Mouse (Mus musculus) embryonic facial prominence, embryonic 15.5 days (tissue): Measurements from ENCODE around the gene Gm21985. TPM values are rescaled to one million over a fixed set of nuclear protein-coding genes. Genes with fewer than 3 reads are reported as not detected.
"Not testable (repeated sequence)": the region's sequence is repeated elsewhere in the genome, so short reads cannot be mapped to it uniquely, and the experiment has no call there.

Experiments used
- ATAC-seq: fragments of 200-750 bp; cut with Nextera tagmentation; 2 replicates; pipeline ENCODE4 v1.8.0; 2017; ENCODE audit warnings: low read depth, moderate TSS enrichment; ENCODE audit not compliant: insufficient number of reproducible peaks, low FRiP score, low TSS enrichment
- H3K27ac ChIP-seq: fragments of 300-500 bp; sonication (generic); replicated peaks from 2 replicates; pipeline ENCODE4 v1.5.1; 2015; ENCODE audit warnings: mild to moderate bottlenecking, inconsistent platforms
- H3K27me3 ChIP-seq: fragments of 300-500 bp; sonication (generic); 2 replicates; pipeline ENCODE4 v1.6.1; 2015; ENCODE audit warnings: inconsistent platforms
- H3K36me3 ChIP-seq: fragments of 300-500 bp; sonication (generic); 2 replicates; pipeline ENCODE4 v1.6.1; 2015; ENCODE audit warnings: mild to moderate bottlenecking, inconsistent platforms
- H3K4me1 ChIP-seq: fragments of 300-500 bp; sonication (generic); 2 replicates; pipeline ENCODE4 v1.6.1; 2015; ENCODE audit warnings: inconsistent platforms
- H3K4me2 ChIP-seq: fragments of 300-500 bp; sonication (generic); replicated peaks from 2 replicates; pipeline ENCODE4 v1.6.1; 2015; ENCODE audit warnings: mild to moderate bottlenecking, inconsistent platforms
- H3K4me3 ChIP-seq: fragments of 300-500 bp; sonication (generic); replicated peaks from 2 replicates; pipeline ENCODE4 v1.5.1; 2015; ENCODE audit warnings: mild to moderate bottlenecking, inconsistent platforms
- H3K9ac ChIP-seq: fragments of 300-500 bp; sonication (generic); 2 replicates; pipeline ENCODE4 v1.6.1; 2015; ENCODE audit warnings: inconsistent platforms
- H3K9me3 ChIP-seq: fragments of 300-500 bp; sonication (generic); replicated peaks from 2 replicates; pipeline ENCODE4 v1.6.1; 2016; ENCODE audit warnings: inconsistent platforms
- WGBS: fragments of 180-500 bp; shearing (Covaris S2); methylation state at CpG from one replicate; pipeline ENCODE4 v1.1.7; 2015; 5-methylcytosine and 5-hydroxymethylcytosine counted together
- polyA plus RNA-seq: library from polyadenylated mRNA; unstranded; fragments of >200 nt; fragmentation: Nextera tagmentation; extraction: Ambion mirVana; gene quantifications from 2 replicates; pipeline ENCODE4 v1.2.1, GENCODE M21; 2015

Gm21985 gene
- polyA plus RNA-seq, 1 experiment from 2014 or later: not detected

GRCm38 (mm10) chr2:112425308-112425707 is 159.2 kb downstream of the Gm21985 start:
- WGBS: 70% methylated on average over 3 of the region's 3 CpGs
- Histone ChIP-seq H3K9ac (no peak overlapping the region), H3K9me3 (no peaks in the 10 kb centered on the region), H3K4me2 (no peak overlapping the region), H3K4me1 (no peaks in the 10 kb centered on the region), H3K27me3 (no peaks in the 10 kb centered on the region), H3K4me3 (no peak overlapping the region), H3K36me3 (no peaks in the 10 kb centered on the region), H3K27ac (no peak overlapping the region)
- no peak for ATAC-seq

- not testable (repeated sequence) for H3K27ac ChIP-seq, H3K9ac ChIP-seq, H3K4me1 ChIP-seq, H3K4me2 ChIP-seq, H3K36me3 ChIP-seq, H3K27me3 ChIP-seq, H3K9me3 ChIP-seq, H3K4me3 ChIP-seq, ATAC-seq
- 87% methylated on average over 3 of the region's 3 CpGs for WGBS
These were observed 162.4 kb downstream of the Gm21985 start for GRCm38 (mm10) chr2:112428534-112428933.

GRCm38 (mm10) chr2:112429665-112430064 is 163.6 kb downstream of the Gm21985 start:
- 89% methylated on average over 4 of the region's 4 CpGs for WGBS
- ATAC-seq: no peak

GRCm38 (mm10) chr2:112430403-112430802 is 164.3 kb downstream of the Gm21985 start:
- WGBS: 46% methylated on average over 5 of the region's 5 CpGs
- Histone ChIP-seq H3K9me3 (no peaks in the 10 kb centered on the region), H3K4me1 (no peaks in the 10 kb centered on the region), H3K27ac (no peak overlapping the region), H3K27me3 (no peaks in the 10 kb centered on the region), H3K36me3 (no peaks in the 10 kb centered on the region), H3K4me3 (no peak overlapping the region), H3K9ac (no peak overlapping the region), H3K4me2 (no peak overlapping the region)
- ATAC-seq: peak; percentile 47; the same call in 1 of the 2 replicates

More at GRCm38 (mm10) chr2:112429665-112430064, 163.6 kb downstream of the Gm21985 start:
- H3K4me3 ChIP-seq: no peak overlapping the region
- no peaks in the 10 kb centered on the region for H3K27me3 ChIP-seq
- no peak overlapping the region for H3K4me2 ChIP-seq
- H3K27ac ChIP-seq: no peak overlapping the region
- H3K9me3 ChIP-seq: no peaks in the 10 kb centered on the region
- H3K9ac ChIP-seq: no peak overlapping the region
- H3K36me3 ChIP-seq: no peaks in the 10 kb centered on the region
- H3K4me1 ChIP-seq: no peaks in the 10 kb centered on the region

DNA sequence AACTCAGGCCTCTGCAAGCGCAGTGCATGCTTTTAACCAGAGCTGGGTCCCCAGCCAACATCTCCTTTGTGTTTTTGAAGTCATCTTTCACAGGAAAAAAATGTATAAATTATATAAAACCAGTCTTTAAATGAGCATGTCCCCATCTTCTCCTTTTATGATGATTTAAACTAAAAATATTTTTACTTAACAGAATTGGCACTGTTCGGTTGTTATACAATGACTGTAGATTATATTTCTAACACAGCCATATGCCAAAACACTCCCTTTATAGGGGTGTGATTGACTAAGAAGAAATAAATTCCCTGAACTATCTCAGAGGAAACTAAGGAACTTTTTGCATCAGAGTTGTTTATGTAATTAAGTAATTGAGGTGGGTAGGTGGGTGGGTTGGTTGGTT is 166.4 kb downstream of the Gm21985 start:
- 94% methylated on average over 2 of the region's 2 CpGs for WGBS
- Histone ChIP-seq H3K27me3 (no peaks in the 10 kb centered on the region), H3K36me3 (no peaks in the 10 kb centered on the region), H3K27ac (no peak overlapping the region), H3K9me3 (no peaks in the 10 kb centered on the region), H3K4me1 (no peaks in the 10 kb centered on the region), H3K9ac (no peak overlapping the region), H3K4me3 (no peak overlapping the region), H3K4me2 (no peak overlapping the region)
- ATAC-seq: no peak

GRCm38 (mm10) chr2:112433359-112433758 is 167.2 kb downstream of the Gm21985 start:
- no peak for ATAC-seq
- no peak overlapping the region for H3K4me2 ChIP-seq
- no peak overlapping the region for H3K9ac ChIP-seq
- no peak overlapping the region for H3K4me3 ChIP-seq
- no peaks in the 10 kb centered on the region for H3K36me3 ChIP-seq
- H3K27me3 ChIP-seq: no peaks in the 10 kb centered on the region
- no peaks in the 10 kb centered on the region for H3K4me1 ChIP-seq
- H3K27ac ChIP-seq: no peak overlapping the region
- H3K9me3 ChIP-seq: no peaks in the 10 kb centered on the region
- WGBS: 53% methylated on average over 2 of the region's 2 CpGs

DNA sequence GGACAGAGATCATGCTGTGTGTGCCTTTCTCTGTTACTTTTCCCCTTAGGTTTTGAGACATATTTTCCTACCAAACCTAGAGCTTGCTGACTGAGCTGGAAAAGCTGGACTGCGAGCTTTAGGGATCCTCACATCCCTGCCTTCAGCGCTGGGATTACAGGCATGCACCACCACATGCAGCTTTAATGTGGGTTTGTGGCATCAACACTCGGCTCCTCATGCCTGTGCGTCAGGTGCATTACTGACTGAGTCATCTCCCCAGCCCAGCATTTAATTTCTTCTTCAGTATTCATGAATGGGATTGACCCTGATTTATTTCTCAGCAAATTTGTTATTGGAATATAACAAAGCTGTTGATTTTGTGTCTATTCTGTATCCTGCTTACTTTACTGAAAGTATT is 170.2 kb downstream of the Gm21985 start:
- Histone ChIP-seq H3K36me3 (no peaks in the 10 kb centered on the region), H3K4me2 (no peak overlapping the region), H3K27ac (no peak overlapping the region), H3K4me3 (no peak overlapping the region), H3K9me3 (no peaks in the 10 kb centered on the region), H3K4me1 (no peaks in the 10 kb centered on the region), H3K9ac (no peak overlapping the region), H3K27me3 (no peaks in the 10 kb centered on the region)
- ATAC-seq: no peak
- WGBS: 74% methylated on average over 4 of the region's 4 CpGs

GRCm38 (mm10) chr2:112437589-112437988 is 171.5 kb downstream of the Gm21985 start:
- Histone ChIP-seq H3K4me2 (no peak overlapping the region), H3K27me3 (no peaks in the 10 kb centered on the region), H3K36me3 (no peaks in the 10 kb centered on the region), H3K9me3 (no peaks in the 10 kb centered on the region), H3K4me1 (no peaks in the 10 kb centered on the region), H3K4me3 (no peak overlapping the region), H3K27ac (no peak overlapping the region), H3K9ac (no peak overlapping the region)
- 85% methylated on average over 2 of the region's 2 CpGs for WGBS
- ATAC-seq: no peak

DNA sequence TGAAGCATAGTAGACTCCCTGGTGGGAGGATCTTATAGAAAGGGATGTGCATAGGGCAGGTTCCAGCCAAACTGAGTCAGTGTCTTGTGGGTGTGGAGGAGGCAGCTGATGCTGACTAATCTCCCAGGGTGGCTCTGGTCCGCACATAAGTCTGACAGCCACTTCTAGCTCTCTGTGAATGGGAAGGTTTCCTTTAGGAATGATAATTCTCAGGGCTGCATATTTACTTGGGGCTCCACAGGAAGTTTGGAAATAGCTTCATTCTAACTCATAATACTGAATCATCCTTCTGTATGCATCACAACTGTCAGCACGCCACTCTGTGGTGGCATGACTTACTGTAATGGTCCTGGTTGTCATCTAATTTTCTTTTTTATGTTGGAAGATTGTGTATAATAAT is 177.4 kb downstream of the Gm21985 start:
- no peak; the same call in 1 of the 2 replicates for ATAC-seq
- no peak overlapping the region for H3K27ac ChIP-seq
- no peaks in the 10 kb centered on the region for H3K27me3 ChIP-seq
- no peaks in the 10 kb centered on the region for H3K36me3 ChIP-seq
- no peak overlapping the region for H3K4me2 ChIP-seq
- H3K4me3 ChIP-seq: no peak overlapping the region
- H3K4me1 ChIP-seq: no peaks in the 10 kb centered on the region
- no peaks in the 10 kb centered on the region for H3K9me3 ChIP-seq
- no peak overlapping the region for H3K9ac ChIP-seq
- WGBS: 46% methylated on average over 2 of the region's 2 CpGs

GRCm38 (mm10) chr2:112445511-112445910 is 179.4 kb downstream of the Gm21985 start:
- Histone ChIP-seq H3K4me2 (no peak overlapping the region), H3K4me1 (no peaks in the 10 kb centered on the region), H3K9me3 (no peaks in the 10 kb centered on the region), H3K27ac (no peak overlapping the region), H3K27me3 (no peaks in the 10 kb centered on the region), H3K4me3 (no peak overlapping the region), H3K36me3 (no peaks in the 10 kb centered on the region), H3K9ac (no peak overlapping the region)
- no peak for ATAC-seq

DNA sequence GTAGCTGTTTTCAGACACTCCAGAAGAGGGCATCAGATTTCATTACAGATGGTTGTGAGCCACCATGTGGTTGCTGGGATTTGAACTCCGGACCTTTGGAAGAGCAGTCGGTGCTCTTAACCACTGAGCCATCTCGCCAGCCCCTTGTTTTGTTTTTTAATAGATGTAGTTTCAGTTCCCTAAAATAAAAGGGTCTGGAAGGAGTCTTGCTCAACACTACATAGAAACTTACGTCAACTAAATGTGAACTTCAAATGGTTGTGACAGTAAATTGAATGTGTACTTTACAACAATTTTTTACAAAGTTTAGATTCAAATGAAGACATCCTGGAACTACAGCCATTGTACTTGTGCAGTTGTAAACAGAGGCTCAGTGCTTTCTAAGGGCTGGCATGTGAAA is 181.9 kb downstream of the Gm21985 start:
- H3K36me3 ChIP-seq, H3K27me3 ChIP-seq, H3K4me3 ChIP-seq, ATAC-seq, H3K9ac ChIP-seq, H3K27ac ChIP-seq, H3K4me1 ChIP-seq, H3K9me3 ChIP-seq, H3K4me2 ChIP-seq: not testable (repeated sequence)
- WGBS: 71% methylated on average over 4 of the region's 4 CpGs

GRCm38 (mm10) chr2:112448510-112449059 is 182.5 kb downstream of the Gm21985 start:
- no peak for ATAC-seq
- no peak overlapping the region for H3K9ac ChIP-seq
- no peaks in the 10 kb centered on the region for H3K27me3 ChIP-seq
- H3K4me1 ChIP-seq: no peaks in the 10 kb centered on the region
- H3K4me3 ChIP-seq: no peak overlapping the region
- no peaks in the 10 kb centered on the region for H3K36me3 ChIP-seq
- H3K27ac ChIP-seq: no peak overlapping the region
- H3K9me3 ChIP-seq: no peaks in the 10 kb centered on the region
- no peak overlapping the region for H3K4me2 ChIP-seq
